Mouse (Mus musculus) heart, adult 9 months (tissue): ENCODE data around the gene Arhgef1.
A peak's percentile ranks its signal among the peaks of the same experiment; 100 is the strongest.
"Not testable (repeated sequence)": the region's sequence is repeated elsewhere in the genome, so short reads cannot be mapped to it uniquely, and the experiment has no call there.

ENCODE experiments used
- DNase-seq, 2 experiments: peaks; one replicate each; pipeline ENCODE4 v3.0.0; 2022; ENCODE audit warnings: low spot score in 2 of 2

Gene Arhgef1

GRCm38 (mm10) chr7:24890281-24891216 lies 12.2 kb upstream of the Arhgef1 start:
- DNase-seq = peak; percentile 52 to 64

GRCm38 (mm10) chr7:24891241-24892124 lies 11.2 kb upstream of the Arhgef1 start:
- no peak for DNase-seq

GRCm38 (mm10) chr7:24892125-24892583 lies 10.6 kb upstream of the Arhgef1 start:
- DNase-seq = no peak

GRCm38 (mm10) chr7:24895749-24896148 lies 7.0 kb upstream of the Arhgef1 start:
- not testable (repeated sequence) for DNase-seq

GRCm38 (mm10) chr7:24896269-24896668 lies 6.4 kb upstream of the Arhgef1 start:
- no peak for DNase-seq

GRCm38 (mm10) chr7:24897224-24897623 lies 5.5 kb upstream of the Arhgef1 start, which contains the start of gene Cd79a:
Gene Cd79a (plus strand): TSS chr7:24897381.
- DNase-seq = peak in 1 of 2 experiments; percentile 23

- DNase-seq = no peak
Measured at GRCm38 (mm10) chr7:24897959-24898358, 4.8 kb upstream of the Arhgef1 start.

GRCm38 (mm10) chr7:24901114-24901513 lies 1.6 kb upstream of the Arhgef1 start:
- no peak for DNase-seq

GRCm38 (mm10) chr7:24901842-24902241 lies 870 bp upstream of the Arhgef1 start:
- no peak for DNase-seq

- no peak for DNase-seq
Measured at GRCm38 (mm10) chr7:24902264-24902629, 465 bp upstream of the Arhgef1 start.

- DNase-seq = no peak
Measured at GRCm38 (mm10) chr7:24903444-24903825, 723 bp downstream of the Arhgef1 start.

- DNase-seq = peak; percentile 98
Measured at GRCm38 (mm10) chr7:24904070-24904483, 1.4 kb downstream of the Arhgef1 start.

GRCm38 (mm10) chr7:24904936-24905335 lies 2.2 kb downstream of the Arhgef1 start:
- no peak for DNase-seq

GRCm38 (mm10) chr7:24906551-24906950 lies 3.8 kb downstream of the Arhgef1 start:
- no peak for DNase-seq

- DNase-seq = no peak
Measured at GRCm38 (mm10) chr7:24907211-24907748, 4.6 kb downstream of the Arhgef1 start.

- DNase-seq = no peak
Measured at GRCm38 (mm10) chr7:24912480-24912879, 9.8 kb downstream of the Arhgef1 start.

GRCm38 (mm10) chr7:24918763-24919323 lies 16.1 kb downstream of the Arhgef1 start:
- DNase-seq = no peak

- peak; percentile 79 to 80 for DNase-seq
Measured at GRCm38 (mm10) chr7:24919728-24920127, 17.0 kb downstream of the Arhgef1 start.

- no peak for DNase-seq
Measured at GRCm38 (mm10) chr7:24930475-24930874, 27.8 kb downstream of the Arhgef1 start.

- no peak for DNase-seq
Measured at GRCm38 (mm10) chr7:24931651-24932050, 28.9 kb downstream of the Arhgef1 start.

GRCm38 (mm10) chr7:24943641-24944040 lies 40.9 kb downstream of the Arhgef1 start:
- no peak for DNase-seq
